Mouse (Mus musculus) megakaryocyte, embryonic 14.5 days (primary cell): ENCODE data around the gene Ralgds. TPM values are rescaled to one million over a fixed set of nuclear protein-coding genes. Genes with fewer than 3 reads are reported as not detected.

Experiments used
- H3K27me3 ChIP-seq: replicated peaks from 2 replicates; pipeline ENCODE3; 2012; ENCODE audit warnings: inconsistent platforms
- H3K36me3 ChIP-seq: replicated peaks from 2 replicates; pipeline ENCODE3; 2012; ENCODE audit warnings: low read length, inconsistent platforms, mixed read lengths
- H3K4me1 ChIP-seq: 2 replicates; pipeline ENCODE4 v1.6.1; 2012; ENCODE audit warnings: inconsistent platforms
- H3K4me3 ChIP-seq: replicated peaks from 2 replicates; pipeline ENCODE3; 2012; ENCODE audit warnings: moderate library complexity, mild to moderate bottlenecking, inconsistent platforms
- H3K9me3 ChIP-seq: 2 replicates; pipeline ENCODE4 v1.6.1; 2012; ENCODE audit warnings: inconsistent platforms
- FLI1 ChIP-seq: IDR thresholded peaks from 2 replicates; pipeline ENCODE4 v1.6.1; 2012; ENCODE audit warnings: low read length, inconsistent platforms, mixed read lengths
- GATA1 ChIP-seq: IDR thresholded peaks from 3 replicates; pipeline ENCODE4 v1.6.1; 2012; ENCODE audit warnings: mixed read lengths, low read length, inconsistent platforms, borderline replicate concordance
- polyA plus RNA-seq: library from polyadenylated mRNA; stranded (reverse); fragments of >175 nt; gene quantifications from 2 replicates; pipeline ENCODE4 v1.2.3, GENCODE M21; 2012; ENCODE audit warnings: low replicate concordance; ENCODE audit not compliant: insufficient read depth

Ralgds gene
- polyA plus RNA-seq, 1 experiment, result 6.7 TPM

- peaks cover 53% of the 10 kb centered on the region for H3K4me1 ChIP-seq
- H3K36me3 ChIP-seq, result peaks cover 25% of the 10 kb centered on the region
- no peaks in the 10 kb centered on the region for H3K9me3 ChIP-seq
- TF ChIP-seq GATA1 (no peak), FLI1 (no peak)
- H3K4me3 ChIP-seq, result peak within 1 kb of the TSS; percentile 97
- no peaks in the 10 kb centered on the region for H3K27me3 ChIP-seq
Observed at GRCm38 (mm10) chr2:28583651-28584050, 70.7 kb downstream of the Ralgds start, which contains the start of gene Gtf3c5. Gene Gtf3c5 (minus strand): TSS chr2:28583751.

GRCm38 (mm10) chr2:28585043-28585571 is 72.2 kb downstream of the Ralgds start:
- no peaks in the 10 kb centered on the region for H3K9me3 ChIP-seq
- no peak overlapping the region for H3K4me3 ChIP-seq
- TF ChIP-seq FLI1 (no peak), GATA1 (no peak)
- no peaks in the 10 kb centered on the region for H3K27me3 ChIP-seq
- H3K36me3 ChIP-seq, result peaks cover 11% of the 10 kb centered on the region
- H3K4me1 ChIP-seq, result peaks cover 55% of the 10 kb centered on the region

DNA sequence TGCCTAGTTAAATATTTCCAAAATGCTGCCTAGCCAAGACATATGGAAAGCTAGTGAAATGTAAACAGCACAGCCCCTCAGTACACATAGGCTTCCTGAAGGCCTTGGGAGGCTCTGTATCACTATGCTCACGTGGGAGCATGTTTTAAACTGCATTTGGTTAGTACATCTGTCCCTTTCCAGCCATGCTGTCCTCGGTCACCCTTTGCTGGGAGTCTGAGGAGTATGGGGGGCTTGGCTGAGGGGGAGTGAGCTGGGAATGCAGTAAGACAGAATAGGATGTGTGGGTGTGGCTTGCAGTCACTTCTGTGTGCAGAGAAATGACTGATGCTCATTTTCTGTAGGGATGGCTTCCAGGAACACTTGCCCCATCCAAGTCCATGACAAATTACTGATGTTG is 72.8 kb downstream of the Ralgds start:
- Histone ChIP-seq H3K4me3 (no peak overlapping the region), H3K36me3 (peaks cover 6% of the 10 kb centered on the region), H3K27me3 (no peaks in the 10 kb centered on the region), H3K9me3 (no peaks in the 10 kb centered on the region), H3K4me1 (peaks cover 58% of the 10 kb centered on the region)
- TF ChIP-seq GATA1 (no peak), FLI1 (no peak)

DNA sequence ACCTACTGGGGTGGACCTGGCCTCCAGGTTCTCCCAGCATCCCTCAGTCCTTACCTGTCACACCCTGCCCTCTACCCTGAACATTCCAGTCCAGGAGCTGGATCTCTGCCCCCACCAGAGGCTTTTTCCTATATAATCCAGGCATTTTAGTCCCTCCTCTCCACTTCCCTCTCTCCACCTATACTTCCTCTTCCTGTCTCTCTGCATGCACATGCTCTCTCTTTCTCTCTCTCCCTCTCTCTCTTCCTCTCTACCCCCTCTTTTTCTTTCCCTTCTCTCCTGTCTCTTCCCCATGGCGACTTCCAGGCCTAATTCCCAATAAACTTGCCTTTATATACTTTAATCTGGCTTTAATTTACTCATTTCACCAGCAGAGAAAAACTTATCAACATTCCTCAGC is 75.6 kb downstream of the Ralgds start:
- no peaks in the 10 kb centered on the region for H3K36me3 ChIP-seq
- no peaks in the 10 kb centered on the region for H3K9me3 ChIP-seq
- TF ChIP-seq FLI1 (no peak), GATA1 (no peak)
- H3K4me3 ChIP-seq, result no peak overlapping the region
- H3K4me1 ChIP-seq, result peaks cover 66% of the 10 kb centered on the region
- no peaks in the 10 kb centered on the region for H3K27me3 ChIP-seq

DNA sequence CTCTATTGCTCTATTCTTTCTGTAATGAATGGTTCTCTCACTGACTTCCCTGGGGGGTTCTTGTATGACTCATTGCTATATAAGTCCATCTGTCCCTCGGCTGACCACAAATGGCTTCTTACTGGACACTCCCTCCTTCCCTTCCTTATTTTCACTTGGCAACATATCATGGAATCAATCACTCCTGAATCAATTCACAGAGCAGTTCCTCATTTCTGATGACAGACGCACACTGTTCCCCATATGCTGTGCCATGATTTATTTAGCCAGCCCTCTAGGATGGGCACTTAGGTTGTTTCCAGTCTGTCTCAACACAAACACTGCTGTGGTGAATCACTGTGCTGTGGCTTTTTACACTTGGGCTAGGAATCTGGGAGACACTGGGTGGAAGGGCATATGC is 78.6 kb downstream of the Ralgds start:
- TF ChIP-seq FLI1 (no peak), GATA1 (no peak)
- H3K4me3 ChIP-seq, result no peak overlapping the region
- no peaks in the 10 kb centered on the region for H3K27me3 ChIP-seq
- H3K9me3 ChIP-seq, result no peaks in the 10 kb centered on the region
- peaks cover 71% of the 10 kb centered on the region for H3K4me1 ChIP-seq
- H3K36me3 ChIP-seq, result no peaks in the 10 kb centered on the region

- no peaks in the 10 kb centered on the region for H3K36me3 ChIP-seq
- H3K4me1 ChIP-seq, result peaks cover 80% of the 10 kb centered on the region
- no peaks in the 10 kb centered on the region for H3K9me3 ChIP-seq
- no peaks in the 10 kb centered on the region for H3K27me3 ChIP-seq
- TF ChIP-seq FLI1 (no peak), GATA1 (no peak)
- H3K4me3 ChIP-seq, result peak overlapping the region; percentile 79
Observed at GRCm38 (mm10) chr2:28592809-28593208, 79.9 kb downstream of the Ralgds start.

- Histone ChIP-seq H3K4me1 (peaks cover 97% of the 10 kb centered on the region), H3K27me3 (no peaks in the 10 kb centered on the region), H3K9me3 (no peaks in the 10 kb centered on the region), H3K4me3 (no peak overlapping the region), H3K36me3 (no peaks in the 10 kb centered on the region)
- TF ChIP-seq GATA1, result no peak
- TF ChIP-seq FLI1, result no peak
Observed at GRCm38 (mm10) chr2:28596021-28596420, 83.1 kb downstream of the Ralgds start.

- Histone ChIP-seq H3K4me3 (no peak overlapping the region), H3K36me3 (no peaks in the 10 kb centered on the region), H3K27me3 (no peaks in the 10 kb centered on the region), H3K4me1 (peaks cover 99% of the 10 kb centered on the region), H3K9me3 (no peaks in the 10 kb centered on the region)
- TF ChIP-seq FLI1, result no peak
- TF ChIP-seq GATA1, result no peak
Observed at GRCm38 (mm10) chr2:28596998-28597397, 84.1 kb downstream of the Ralgds start.

GRCm38 (mm10) chr2:28597733-28598547 is 85.0 kb downstream of the Ralgds start:
- TF ChIP-seq FLI1, result no peak
- TF ChIP-seq GATA1, result peak; percentile 85; the same call in 2 of the 3 replicates
- H3K4me3 ChIP-seq, result peak overlapping the region; percentile 85
- H3K9me3 ChIP-seq, result no peaks in the 10 kb centered on the region
- H3K27me3 ChIP-seq, result no peaks in the 10 kb centered on the region
- no peaks in the 10 kb centered on the region for H3K36me3 ChIP-seq
- H3K4me1 ChIP-seq, result peaks cover 96% of the 10 kb centered on the region

DNA sequence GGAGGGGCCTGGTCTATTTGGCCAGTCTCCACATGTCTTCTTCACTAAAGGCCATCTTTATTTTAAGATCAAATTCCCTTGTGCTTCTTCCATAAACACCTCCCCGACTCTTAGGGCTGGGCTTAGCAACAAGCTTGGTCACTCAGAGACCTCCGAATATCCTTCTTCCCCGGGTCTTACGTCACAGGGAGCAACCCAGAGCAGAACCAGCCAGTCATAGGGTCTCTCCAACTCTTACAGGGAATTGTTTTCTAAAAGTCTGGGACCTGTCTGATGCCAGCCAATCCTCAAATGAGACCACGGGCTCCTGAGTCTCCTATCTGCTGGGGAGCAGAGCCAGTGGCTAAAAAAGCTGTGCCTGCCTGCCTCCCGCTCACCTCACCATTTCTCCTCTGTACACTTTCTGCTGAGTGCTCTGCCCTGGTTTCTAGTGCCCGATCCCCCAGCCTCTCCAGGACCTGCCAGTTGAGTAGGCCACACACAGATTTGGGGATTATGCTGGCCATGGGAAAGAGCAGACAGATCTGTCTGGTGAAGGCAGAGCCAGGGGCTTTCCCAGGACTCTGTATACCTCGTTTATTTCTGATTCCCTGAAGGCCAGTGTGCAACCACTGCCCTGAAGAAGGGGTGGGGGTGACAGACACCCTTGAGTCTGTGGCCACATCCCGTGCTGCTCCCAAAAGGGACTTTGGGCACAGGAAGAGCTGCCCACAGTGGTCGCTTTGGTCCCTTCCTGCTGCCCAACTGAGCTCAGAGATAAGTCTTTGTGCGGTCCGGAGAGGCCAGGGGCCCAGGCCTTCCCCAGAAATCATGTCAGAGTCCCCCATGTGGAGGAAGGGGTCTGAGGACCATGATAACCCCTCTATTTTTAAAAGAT is 86.0 kb downstream of the Ralgds start:
- H3K4me1 ChIP-seq, result peaks cover 93% of the 10 kb centered on the region

More for the DNA sequence above, 86.0 kb downstream of the Ralgds start:
- H3K9me3 ChIP-seq, result no peaks in the 10 kb centered on the region
- TF ChIP-seq FLI1 (peak; percentile 79), GATA1 (peak; percentile 79; the same call in 1 of the 3 replicates)
- no peaks in the 10 kb centered on the region for H3K36me3 ChIP-seq
- no peaks in the 10 kb centered on the region for H3K27me3 ChIP-seq
- peak overlapping the region; percentile 85 for H3K4me3 ChIP-seq
